In genomic region chr19:5451766-5452165, GRCm38 (mm10) we compare ENCODE assay signal across 31 mouse cellular contexts. TPM values are rescaled to one million over a fixed set of nuclear protein-coding genes. Genes with fewer than 3 reads are reported as not detected.
DNase-seq lines count a peak whose midpoint lies in the region; ATAC-seq and TF ChIP-seq lines count a peak whose summit lies in the region.
"Had no signal": no experiment of that assay in that cellular context is flagged by ENCODE, and none has a peak within 500 bp of the region (broad histone marks: within the 10 kb centered on the region; RNA-seq: fewer than 3 reads in every experiment).

No protein-coding gene starts in this region.

- H3K9ac ChIP-seq in heart, adult 2 months (ENCODE audit: low read depth, low read length): no peak overlapping the region
- H3K9ac ChIP-seq in kidney, postnatal 0 days (ENCODE audit: low read depth, low read length): no peak overlapping the region
- H3K9ac ChIP-seq in kidney, embryonic 14.5 days (ENCODE audit: low read depth, low read length): no peak overlapping the region
- H3K9ac ChIP-seq: embryonic facial prominence, embryonic 12.5 days; embryonic facial prominence, embryonic 15.5 days; forebrain, postnatal 0 days; heart, embryonic 12.5 days; heart, embryonic 15.5 days; hindbrain, embryonic 15.5 days; intestine, embryonic 15.5 days had no signal

- H3K4me2 ChIP-seq in kidney, postnatal 0 days (ENCODE audit: low read length): no peak overlapping the region
- H3K4me2 ChIP-seq in kidney, embryonic 14.5 days (replicated peaks; ENCODE audit: low read depth, low read length): no peak overlapping the region
- H3K4me2 ChIP-seq: embryonic facial prominence, embryonic 12.5 days; embryonic facial prominence, embryonic 15.5 days; heart, embryonic 12.5 days; heart, embryonic 15.5 days; hindbrain, embryonic 15.5 days; intestine, embryonic 15.5 days had no signal

- 53% methylated on average over 6 of the region's 6 CpGs for WGBS in heart, adult 2 months
- WGBS in kidney, postnatal 0 days: 82% methylated on average over 6 of the region's 6 CpGs
- WGBS in kidney, embryonic 14.5 days: 78% methylated on average over 6 of the region's 6 CpGs

- peaks cover 6% of the 10 kb centered on the region for H3K79me2 ChIP-seq in heart, adult 2 months (replicated peaks; ENCODE audit: control insufficient read depth, insufficient read depth, low read length)

- ATAC-seq in kidney, postnatal 0 days (replicated peaks; ENCODE audit: low FRiP score, low read depth): no peak
- ATAC-seq in kidney, embryonic 14.5 days (ENCODE audit: low FRiP score, low TSS enrichment): no peak
- ATAC-seq: activated CD4-positive, CD25-positive, alpha-beta regulatory T cell, adult 4 months; CD4-positive, CD25-positive, alpha-beta regulatory T cell, adult 4 months; forebrain, embryonic 14.5 days; forebrain, postnatal 0 days; intestine, embryonic 15.5 days had no signal

- 0 out of 2 replicates have a peak, but pooled peaks have one; percentile 35 for TF ChIP-seq POLR2A in heart, adult 2 months (IDR thresholded peaks at IDR 0.05; ENCODE audit: insufficient read depth, low read depth, low read length)

- peaks cover 4% of the 10 kb centered on the region for H3K4me1 ChIP-seq in heart, adult 2 months (ENCODE audit: control insufficient read depth, insufficient read depth, low read length)
- peaks cover 22% of the 10 kb centered on the region for H3K4me1 ChIP-seq in kidney, postnatal 0 days (replicated peaks; ENCODE audit: insufficient read depth, low read length)
- H3K4me1 ChIP-seq in kidney, embryonic 14.5 days (ENCODE audit: control insufficient read depth, insufficient read depth, low read length): peaks cover 27% of the 10 kb centered on the region; the same call in 1 of the 2 replicates

- H3K4me3 ChIP-seq in heart, adult 2 months: no peak overlapping the region
- H3K4me3 ChIP-seq in kidney, postnatal 0 days (replicated peaks; ENCODE audit: low read depth, low read length): no peak overlapping the region
- H3K4me3 ChIP-seq in kidney, embryonic 14.5 days (ENCODE audit: low read length): no peak overlapping the region
- H3K4me3 ChIP-seq: embryonic facial prominence, embryonic 12.5 days; embryonic facial prominence, embryonic 15.5 days; gastrocnemius, adult 2 months; heart, embryonic 12.5 days; heart, embryonic 15.5 days; hindbrain, embryonic 15.5 days; intestine, embryonic 15.5 days had no signal

- H3K27me3 ChIP-seq in heart, adult 2 months (ENCODE audit: control insufficient read depth, insufficient read depth, low read length): peaks cover 6% of the 10 kb centered on the region; the same call in 1 of the 2 replicates
- peaks cover 8% of the 10 kb centered on the region; the same call in 1 of the 2 replicates for H3K27me3 ChIP-seq in kidney, postnatal 0 days (ENCODE audit: insufficient read depth, low read length)
- peaks cover 27% of the 10 kb centered on the region for H3K27me3 ChIP-seq in kidney, embryonic 14.5 days (ENCODE audit: control insufficient read depth, insufficient read depth, low read length)

- no peak for TF ChIP-seq CTCF in heart, adult 2 months (IDR thresholded peaks at IDR 0.05)
- 0 out of 2 replicates have a peak, but pooled peaks have one; percentile 1 for TF ChIP-seq CTCF in kidney, postnatal 0 days (IDR thresholded peaks at IDR 0.05; ENCODE audit: low read depth)

- H3K36me3 ChIP-seq in heart, adult 2 months (ENCODE audit: control insufficient read depth, insufficient read depth, low read length): peaks cover 12% of the 10 kb centered on the region
- H3K36me3 ChIP-seq in kidney, postnatal 0 days (ENCODE audit: insufficient read depth, low read length): peaks cover 7% of the 10 kb centered on the region; the same call in 1 of the 2 replicates
- peaks cover 10% of the 10 kb centered on the region for H3K36me3 ChIP-seq in kidney, embryonic 14.5 days (ENCODE audit: control insufficient read depth, insufficient read depth, low read length)
- H3K36me3 ChIP-seq: heart, embryonic 15.5 days; hindbrain, embryonic 15.5 days; intestine, embryonic 15.5 days had no signal

- TF ChIP-seq EP300 in heart, adult 2 months (IDR thresholded peaks at IDR 0.05; ENCODE audit: insufficient read depth, low read depth, low read length): no peak

- no peak overlapping the region for H3K27ac ChIP-seq in heart, adult 2 months
- no peak overlapping the region for H3K27ac ChIP-seq in kidney, postnatal 0 days
- no peak overlapping the region for H3K27ac ChIP-seq in kidney, embryonic 14.5 days (ENCODE audit: low read depth, low read length)
- H3K27ac ChIP-seq: embryonic facial prominence, embryonic 12.5 days; embryonic facial prominence, embryonic 15.5 days; gastrocnemius, adult 2 months; heart, embryonic 15.5 days; hindbrain, embryonic 15.5 days; intestine, embryonic 15.5 days had no signal

- DNase-seq in heart, adult 2 months: no peak
- DNase-seq in heart, postnatal 25 days (ENCODE audit: low spot score): no peak
- no peak for DNase-seq in kidney, postnatal 0 days (ENCODE audit: low spot score)
- peak; percentile 13 for DNase-seq in thymus, postnatal 4 days
- DNase-seq in thymus, postnatal 10 days (ENCODE audit: low spot score in 2 of 2): no peak
- DNase-seq in B cell, adult 2 months: no peak
- DNase-seq: adrenal gland, adult 8-10 months; adrenal gland, postnatal 25 days; cerebellum, adult 11-12 months; cerebellum, adult 9-10 months; cerebellum, postnatal 25 days; forebrain, postnatal 0 days; gastrocnemius, adult 2 months; gastrocnemius, postnatal 14 days; heart, adult 11 months; heart, postnatal 10 days; heart, postnatal 4 days had no signal

- intact Hi-C loops in heart, adult 2 months (cut with DNase I): no loop called here
- intact Hi-C loops in heart, postnatal 25 days (cut with DNase I): no loop called here

- no peaks in the 10 kb centered on the region for H3K9me3 ChIP-seq in kidney, postnatal 0 days (replicated peaks; ENCODE audit: low read length)
- H3K9me3 ChIP-seq in kidney, embryonic 14.5 days (ENCODE audit: control insufficient read depth, low read length): no peaks in the 10 kb centered on the region
- H3K9me3 ChIP-seq: embryonic facial prominence, embryonic 12.5 days; embryonic facial prominence, embryonic 15.5 days; heart, embryonic 12.5 days; heart, embryonic 15.5 days; hindbrain, embryonic 15.5 days; intestine, embryonic 15.5 days had no signal

RNA-seq across cellular contexts. Expression of gene Fosl1, which starts 4.4 kb away (rescaled TPM):
- not detected for total RNA-seq in heart, adult 2 months (2021)
- polyA plus RNA-seq in heart, adult 2 months (2012; rRNA removed): 0.12 TPM in 1 of 2 replicates, not detected in the other
- total RNA-seq in heart, postnatal 25 days (2021): not detected
- 0.32 TPM in 1 of 2 replicates, not detected in the other for polyA plus RNA-seq in kidney, postnatal 0 days (2015; fragmentation: Nextera tagmentation; extraction: Ambion mirVana)
- polyA plus RNA-seq in kidney, embryonic 14.5 days (2014; fragmentation: Nextera tagmentation; extraction: Ambion mirVana): not detected in 2 replicates
- total RNA-seq: adrenal gland, postnatal 25 days; gastrocnemius, adult 2 months; gastrocnemius, postnatal 14 days; gastrocnemius, postnatal 4 days; heart, postnatal 10 days; heart, postnatal 4 days had no signal
- polyA plus RNA-seq: activated CD4-positive, CD25-positive, alpha-beta regulatory T cell, adult 4 months; brain, embryonic 14.5 days; CD4-positive, CD25-positive, alpha-beta regulatory T cell, adult 4 months; embryonic facial prominence, embryonic 12.5 days; embryonic facial prominence, embryonic 15.5 days; forebrain, embryonic 11.5 days; forebrain, embryonic 14.5 days; forebrain, postnatal 0 days; heart, embryonic 12.5 days; heart, embryonic 15.5 days; hindbrain, embryonic 11.5 days; hindbrain, embryonic 15.5 days; intestine, embryonic 15.5 days had no signal

RNA-seq across cellular contexts. Expression of gene Ccdc85b, which starts 5.9 kb away (rescaled TPM):
- total RNA-seq in heart, adult 2 months (2021): 1 to 10 TPM; 6.3 to 9.7 TPM
- polyA plus RNA-seq in heart, adult 2 months (2012; rRNA removed): 5.9 and 6.1 TPM in 2 replicates
- total RNA-seq in heart, postnatal 25 days (2021): 10 to 100 TPM in 1 of 2 experiments, 1 to 10 TPM in 1; 7.8 to 11.9 TPM
- polyA plus RNA-seq in kidney, postnatal 0 days (2015; fragmentation: Nextera tagmentation; extraction: Ambion mirVana): 12.2 and 15.6 TPM in 2 replicates
- polyA plus RNA-seq in kidney, embryonic 14.5 days (2014; fragmentation: Nextera tagmentation; extraction: Ambion mirVana): 8.5 and 11.3 TPM in 2 replicates

RNA-seq across cellular contexts. Expression of gene Fibp, which starts 8.6 kb away (rescaled TPM):
- total RNA-seq in heart, adult 2 months (2021): 10 to 100 TPM; 47.1 to 52.9 TPM
- polyA plus RNA-seq in heart, adult 2 months (2012; rRNA removed): 85.6 and 88.3 TPM in 2 replicates
- 10 to 100 TPM; 45.5 to 51.0 TPM for total RNA-seq in heart, postnatal 25 days (2021)
- 141 and 150 TPM in 2 replicates for polyA plus RNA-seq in kidney, postnatal 0 days (2015; fragmentation: Nextera tagmentation; extraction: Ambion mirVana)
- 122 and 125 TPM in 2 replicates for polyA plus RNA-seq in kidney, embryonic 14.5 days (2014; fragmentation: Nextera tagmentation; extraction: Ambion mirVana)

RNA-seq across cellular contexts. Expression of gene Ctsw, which starts 16.5 kb away (rescaled TPM):
- under 1 TPM; 0.32 to 0.42 TPM for total RNA-seq in heart, adult 2 months (2021)
- 0.67 and 2.0 TPM in 2 replicates for polyA plus RNA-seq in heart, adult 2 months (2012; rRNA removed)
- total RNA-seq in heart, postnatal 25 days (2021): under 1 TPM in 1 of 2 experiments, not detected in 1; 0.45 TPM
- 0.79 and 1.2 TPM in 2 replicates for polyA plus RNA-seq in kidney, postnatal 0 days (2015; fragmentation: Nextera tagmentation; extraction: Ambion mirVana)
- 0.54 TPM in 2 replicates for polyA plus RNA-seq in kidney, embryonic 14.5 days (2014; fragmentation: Nextera tagmentation; extraction: Ambion mirVana)
- total RNA-seq: adrenal gland, postnatal 25 days; gastrocnemius, adult 2 months; gastrocnemius, postnatal 14 days had no signal

RNA-seq across cellular contexts. Expression of gene Efemp2, which starts 22.0 kb away (rescaled TPM):
- total RNA-seq in heart, adult 2 months (2021): 10 to 100 TPM in 1 of 2 experiments, 1 to 10 TPM in 1; 8.2 to 10.3 TPM
- polyA plus RNA-seq in heart, adult 2 months (2012; rRNA removed): 33.6 and 36.3 TPM in 2 replicates
- 10 to 100 TPM in 1 of 2 experiments, 1 to 10 TPM in 1; 9.9 to 10.3 TPM for total RNA-seq in heart, postnatal 25 days (2021)
- polyA plus RNA-seq in kidney, postnatal 0 days (2015; fragmentation: Nextera tagmentation; extraction: Ambion mirVana): 126 and 140 TPM in 2 replicates
- 109 and 139 TPM in 2 replicates for polyA plus RNA-seq in kidney, embryonic 14.5 days (2014; fragmentation: Nextera tagmentation; extraction: Ambion mirVana)
